Mouse (Mus musculus): ENCODE measurements around the gene Cog1. TPM values are rescaled to one million over a fixed set of nuclear protein-coding genes. Genes with fewer than 3 reads are reported as not detected.

Cog1 gene
- polyA plus RNA-seq (2014; fragmentation: Nextera tagmentation; extraction: Ambion mirVana), result 35.0 and 36.3 TPM in 2 replicates

DNA sequence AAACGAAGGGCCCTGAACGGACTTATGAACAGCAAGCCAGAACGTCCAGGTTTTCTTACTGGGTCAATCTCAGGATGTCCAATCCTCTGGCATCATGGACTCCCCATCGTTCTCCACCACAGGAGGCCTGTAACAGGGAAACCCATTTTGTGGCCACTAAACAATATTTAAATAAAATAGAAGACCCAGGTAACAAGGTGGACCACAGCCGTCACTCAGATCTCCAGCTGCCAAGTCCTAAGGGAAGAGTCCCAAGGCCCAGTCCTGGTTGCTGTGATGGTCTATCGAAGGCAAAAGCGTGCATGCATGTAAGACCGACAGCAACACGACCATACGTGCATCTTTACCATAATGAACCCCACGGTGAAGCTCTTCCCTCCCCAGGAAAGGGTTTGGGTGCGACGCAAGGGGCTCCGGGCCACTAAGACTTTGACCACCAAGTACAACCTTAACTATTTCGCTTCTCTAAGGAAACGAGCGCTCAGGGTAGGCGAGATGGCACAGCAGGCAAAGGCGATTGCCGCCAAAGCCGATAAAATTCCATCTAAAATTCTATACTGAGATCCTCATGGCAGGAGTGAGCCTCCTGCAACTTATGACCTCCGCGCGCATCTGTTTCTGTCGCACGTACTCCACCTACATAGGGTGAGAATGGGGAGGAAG, at the start of gene Cog1:
TSS of gene Cog1 (plus strand) at position 480 of the 663 bp plus-strand sequence.
- no peak for ATAC-seq (ENCODE audit: low read depth)

DNA sequence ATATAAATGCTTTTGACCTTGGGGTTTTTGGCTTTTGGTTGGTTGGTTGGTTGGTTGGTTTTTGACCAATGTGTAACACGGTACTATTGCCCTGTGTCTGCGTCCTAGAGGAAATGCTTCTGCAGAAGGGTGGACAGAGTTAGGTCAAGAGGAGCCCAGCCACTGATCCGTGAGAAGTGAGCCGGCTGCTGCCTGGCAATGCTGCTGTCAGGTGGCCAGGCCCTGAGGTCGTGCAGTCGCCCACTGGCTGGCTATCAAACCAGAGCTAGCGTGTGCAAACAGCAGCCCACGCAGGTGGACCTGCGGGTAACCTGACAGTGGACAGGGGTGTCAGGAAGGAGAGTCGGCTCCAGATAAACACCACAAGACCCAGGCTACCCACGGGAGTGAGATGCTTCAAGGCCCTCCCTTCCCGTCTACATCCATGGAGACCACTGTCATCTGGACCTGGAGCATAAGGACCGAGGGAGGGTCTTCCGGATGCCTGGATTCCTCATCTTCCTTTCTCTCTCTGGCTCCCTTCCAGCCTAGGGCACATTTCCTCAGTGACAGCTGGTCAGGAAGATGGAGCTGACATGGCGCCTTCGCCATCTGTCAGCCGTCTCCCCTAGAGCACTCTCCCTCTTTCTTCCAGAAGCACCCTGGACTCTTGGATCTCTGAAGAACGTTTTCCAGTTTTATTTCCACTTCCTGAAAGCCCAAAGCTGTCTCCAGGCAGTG, 48.3 kb upstream of the Cog1 start:
- no peak overlapping the region for H3K27ac ChIP-seq (ENCODE audit: low read depth, low read length)
- ATAC-seq (ENCODE audit: low read depth), result no peak
- H3K27me3 ChIP-seq (ENCODE audit: control insufficient read depth, insufficient read depth, low read length), result no peaks in the 10 kb centered on the region
- H3K36me3 ChIP-seq (ENCODE audit: control insufficient read depth, insufficient read depth, low read length), result no peaks in the 10 kb centered on the region
- 74% methylated on average over 18 of the region's 18 CpGs for WGBS
- no peak overlapping the region for H3K4me2 ChIP-seq (ENCODE audit: low read depth, low read length)
- H3K9me3 ChIP-seq (ENCODE audit: control insufficient read depth, low read length), result no peaks in the 10 kb centered on the region
- no peak overlapping the region for H3K4me3 ChIP-seq (ENCODE audit: low read depth, low read length)
- no peak overlapping the region for H3K9ac ChIP-seq (replicated peaks; ENCODE audit: low read depth, low read length)
- H3K4me1 ChIP-seq (ENCODE audit: control insufficient read depth, insufficient read depth, low read length), result no peaks in the 10 kb centered on the region

More for the DNA sequence above, at the start of gene Cog1:
- WGBS, result 44% methylated on average over 26 of the region's 26 CpGs
- peak within 1 kb of the TSS; percentile 62 for H3K4me2 ChIP-seq (ENCODE audit: low read depth, low read length)
- peak within 1 kb of the TSS; percentile 98 for H3K4me3 ChIP-seq (ENCODE audit: low read depth, low read length)
- H3K9me3 ChIP-seq (ENCODE audit: control insufficient read depth, low read length), result no peaks in the 10 kb centered on the region
- H3K36me3 ChIP-seq (ENCODE audit: control insufficient read depth, insufficient read depth, low read length), result peaks cover 18% of the 10 kb centered on the region
- H3K4me1 ChIP-seq (ENCODE audit: control insufficient read depth, insufficient read depth, low read length), result peaks cover 15% of the 10 kb centered on the region; the same call in 1 of the 2 replicates
- H3K9ac ChIP-seq (replicated peaks; ENCODE audit: low read depth, low read length), result peak within 1 kb of the TSS; percentile 90
- no peaks in the 10 kb centered on the region for H3K27me3 ChIP-seq (ENCODE audit: control insufficient read depth, insufficient read depth, low read length)
- peak within 1 kb of the TSS; percentile 95 for H3K27ac ChIP-seq (ENCODE audit: low read depth, low read length)

DNA sequence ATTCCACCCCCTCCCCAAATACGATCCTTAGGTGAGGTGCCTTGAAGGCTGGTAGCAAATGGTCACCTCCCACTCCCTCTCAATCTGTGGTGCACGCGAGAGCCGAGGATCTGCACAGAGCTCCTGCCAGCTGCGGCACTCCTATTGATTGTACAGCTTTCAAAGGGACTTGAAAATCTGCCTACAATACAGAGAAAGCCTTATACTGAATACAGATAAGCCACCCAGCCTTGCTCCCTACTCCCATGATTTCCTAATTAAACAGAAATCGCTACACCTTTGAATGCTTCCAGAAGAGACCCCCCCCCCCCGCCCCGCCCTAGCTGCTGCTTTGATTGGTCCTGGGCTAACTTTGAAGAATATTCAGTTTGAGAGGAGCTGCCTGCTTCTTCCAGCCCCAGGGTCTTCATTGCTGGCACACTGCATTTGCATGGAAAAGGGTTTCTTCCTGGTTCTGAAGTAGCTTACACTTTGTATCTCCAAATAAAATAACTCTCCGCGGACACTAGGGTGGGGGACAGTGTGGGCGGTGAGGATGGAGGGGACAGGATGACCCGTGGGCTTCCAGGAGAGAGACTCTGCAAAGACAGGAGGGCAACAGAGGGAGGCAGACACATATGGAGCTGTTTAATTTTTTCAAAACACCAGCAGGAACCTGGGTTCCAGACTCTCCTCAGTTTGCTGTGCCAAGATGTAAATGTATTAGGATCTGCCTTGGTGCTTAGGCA, 47.2 kb upstream of the Cog1 start:
- no peaks in the 10 kb centered on the region for H3K27me3 ChIP-seq (ENCODE audit: control insufficient read depth, insufficient read depth, low read length)
- H3K4me3 ChIP-seq (ENCODE audit: low read depth, low read length), result no peak overlapping the region
- no peaks in the 10 kb centered on the region for H3K4me1 ChIP-seq (ENCODE audit: control insufficient read depth, insufficient read depth, low read length)
- 39% methylated on average over 12 of the region's 12 CpGs for WGBS
- H3K9ac ChIP-seq (replicated peaks; ENCODE audit: low read depth, low read length), result no peak overlapping the region
- H3K27ac ChIP-seq (ENCODE audit: low read depth, low read length), result peak overlapping the region; percentile 28; the same call in 1 of the 2 replicates
- H3K9me3 ChIP-seq (ENCODE audit: control insufficient read depth, low read length), result no peaks in the 10 kb centered on the region
- H3K36me3 ChIP-seq (ENCODE audit: control insufficient read depth, insufficient read depth, low read length), result no peaks in the 10 kb centered on the region
- H3K4me2 ChIP-seq (ENCODE audit: low read depth, low read length), result no peak overlapping the region
- no peak for ATAC-seq (ENCODE audit: low read depth)

DNA sequence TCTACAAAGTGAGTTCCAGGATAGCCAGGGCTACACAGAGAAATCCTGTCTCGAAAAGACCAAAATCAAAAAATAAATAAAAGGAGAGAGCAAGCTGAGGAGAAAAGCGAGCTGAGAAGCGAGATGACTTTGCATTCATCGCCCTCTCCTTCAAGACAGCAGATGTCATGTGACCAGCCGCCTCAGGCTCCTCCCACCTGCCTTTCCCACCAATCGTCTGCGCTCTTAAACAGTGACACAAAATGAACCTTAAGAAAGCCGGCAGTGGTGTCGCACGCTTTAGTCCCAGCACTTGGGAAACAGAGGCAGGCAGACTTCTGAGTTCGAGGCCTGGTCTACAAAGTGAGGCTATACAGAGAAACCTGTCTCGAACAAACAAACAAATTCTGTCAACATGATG, 41.4 kb upstream of the Cog1 start:
- Histone ChIP-seq H3K9me3 (ENCODE audit: control insufficient read depth, low read length) (no peaks in the 10 kb centered on the region), H3K36me3 (ENCODE audit: control insufficient read depth, insufficient read depth, low read length) (no peaks in the 10 kb centered on the region), H3K4me2 (ENCODE audit: low read depth, low read length) (no peak overlapping the region), H3K27me3 (ENCODE audit: control insufficient read depth, insufficient read depth, low read length) (no peaks in the 10 kb centered on the region), H3K9ac (replicated peaks; ENCODE audit: low read depth, low read length) (no peak overlapping the region), H3K27ac (ENCODE audit: low read depth, low read length) (no peak overlapping the region), H3K4me3 (ENCODE audit: low read depth, low read length) (no peak overlapping the region), H3K4me1 (ENCODE audit: control insufficient read depth, insufficient read depth, low read length) (0 out of 2 replicates have a peak, but pooled peaks cover 7% of the 10 kb centered on the region)
- WGBS, result 98% methylated on average over 12 of the region's 12 CpGs
- no peak for ATAC-seq (ENCODE audit: low read depth)

DNA sequence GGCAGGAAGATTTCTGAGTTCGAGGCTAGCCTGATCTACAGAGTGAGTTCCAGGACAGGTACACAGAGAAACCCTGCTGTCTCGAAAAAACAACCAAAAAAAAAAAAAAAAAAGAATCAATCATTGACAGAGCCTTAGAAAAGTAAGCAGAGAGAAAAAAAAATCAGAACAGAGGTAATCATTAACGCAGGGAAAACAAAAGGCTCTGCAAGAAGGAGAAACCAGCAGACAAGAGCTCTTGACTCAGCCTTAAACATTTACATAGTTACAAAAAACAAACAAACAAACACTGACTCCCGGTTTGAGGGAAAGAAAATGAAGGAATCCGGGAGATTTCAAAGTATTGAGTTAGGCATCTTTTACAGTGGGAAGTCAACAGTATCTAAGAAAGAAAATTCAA, 39.4 kb upstream of the Cog1 start:
- ATAC-seq (ENCODE audit: low read depth), result no peak
- no peaks in the 10 kb centered on the region for H3K9me3 ChIP-seq (ENCODE audit: control insufficient read depth, low read length)
- no peaks in the 10 kb centered on the region for H3K27me3 ChIP-seq (ENCODE audit: control insufficient read depth, insufficient read depth, low read length)
- H3K36me3 ChIP-seq (ENCODE audit: control insufficient read depth, insufficient read depth, low read length), result no peaks in the 10 kb centered on the region
- H3K4me1 ChIP-seq (ENCODE audit: control insufficient read depth, insufficient read depth, low read length), result 0 out of 2 replicates have a peak, but pooled peaks cover 7% of the 10 kb centered on the region
- 91% methylated on average over 5 of the region's 5 CpGs for WGBS
- no peak overlapping the region for H3K9ac ChIP-seq (replicated peaks; ENCODE audit: low read depth, low read length)
- H3K4me3 ChIP-seq (ENCODE audit: low read depth, low read length), result no peak overlapping the region
- no peak overlapping the region for H3K4me2 ChIP-seq (ENCODE audit: low read depth, low read length)
- no peak overlapping the region for H3K27ac ChIP-seq (ENCODE audit: low read depth, low read length)

DNA sequence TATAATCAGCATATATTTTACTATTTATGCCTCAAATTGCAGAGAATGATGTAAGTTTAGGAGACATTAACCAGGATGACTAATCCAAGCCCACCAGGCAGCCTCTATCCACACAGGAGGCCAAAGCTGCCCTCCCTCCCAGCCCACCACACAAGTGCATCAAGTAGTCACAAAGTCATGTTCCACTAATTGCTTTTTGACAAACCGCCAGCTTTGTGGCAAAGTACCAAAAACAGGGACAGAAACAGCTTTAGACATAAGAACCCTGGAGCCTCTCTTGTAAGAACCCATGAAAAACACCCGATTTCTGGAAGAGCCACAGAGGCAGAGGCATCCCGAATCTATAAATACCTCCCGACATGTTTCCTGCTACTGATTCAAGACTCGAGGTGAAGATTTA, 38.7 kb upstream of the Cog1 start:
- ATAC-seq (ENCODE audit: low read depth), result no peak
- H3K9ac ChIP-seq (replicated peaks; ENCODE audit: low read depth, low read length), result no peak overlapping the region

DNA sequence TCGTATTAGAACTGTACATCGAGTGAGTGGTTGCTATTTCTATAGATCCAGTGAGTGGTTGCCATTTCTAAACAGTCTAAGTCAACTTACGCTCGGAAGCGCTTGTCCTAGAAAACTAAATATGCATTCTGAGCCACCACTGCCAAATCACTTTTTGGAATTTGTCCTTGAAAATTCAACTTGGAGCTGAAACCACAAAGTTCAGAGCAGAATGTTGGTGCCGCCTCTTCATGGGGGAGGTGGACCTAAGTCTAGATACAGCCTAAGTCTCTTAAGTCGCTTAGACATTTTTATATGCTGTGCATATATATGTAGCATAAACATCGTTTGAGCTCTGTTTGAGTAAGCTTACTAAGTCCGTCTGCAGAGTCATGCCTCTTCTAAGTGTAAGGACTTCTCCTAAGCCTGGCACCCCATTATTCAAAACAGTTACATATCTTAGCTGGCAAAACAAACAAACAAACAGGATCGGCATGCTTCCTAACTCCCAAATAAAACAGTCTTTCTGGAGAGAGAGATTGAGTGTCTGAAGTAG, 37.8 kb upstream of the Cog1 start:
- no peaks in the 10 kb centered on the region for H3K36me3 ChIP-seq (ENCODE audit: control insufficient read depth, insufficient read depth, low read length)
- ATAC-seq (ENCODE audit: low read depth), result no peak
- WGBS, result 88% methylated on average over 10 of the region's 10 CpGs
- H3K27ac ChIP-seq (ENCODE audit: low read depth, low read length), result peak overlapping the region; percentile 60
- H3K4me2 ChIP-seq (ENCODE audit: low read depth, low read length), result no peak overlapping the region
- H3K27me3 ChIP-seq (ENCODE audit: control insufficient read depth, insufficient read depth, low read length), result no peaks in the 10 kb centered on the region
- H3K9me3 ChIP-seq (ENCODE audit: control insufficient read depth, low read length), result no peaks in the 10 kb centered on the region
- H3K9ac ChIP-seq (replicated peaks; ENCODE audit: low read depth, low read length), result no peak overlapping the region
- H3K4me1 ChIP-seq (ENCODE audit: control insufficient read depth, insufficient read depth, low read length), result 0 out of 2 replicates have a peak, but pooled peaks cover 7% of the 10 kb centered on the region
- no peak overlapping the region for H3K4me3 ChIP-seq (ENCODE audit: low read depth, low read length)

More for the DNA sequence above, 38.7 kb upstream of the Cog1 start:
- Histone ChIP-seq H3K27ac (ENCODE audit: low read depth, low read length) (no peak overlapping the region), H3K4me3 (ENCODE audit: low read depth, low read length) (no peak overlapping the region), H3K4me2 (ENCODE audit: low read depth, low read length) (no peak overlapping the region), H3K36me3 (ENCODE audit: control insufficient read depth, insufficient read depth, low read length) (no peaks in the 10 kb centered on the region), H3K4me1 (ENCODE audit: control insufficient read depth, insufficient read depth, low read length) (0 out of 2 replicates have a peak, but pooled peaks cover 7% of the 10 kb centered on the region), H3K9me3 (ENCODE audit: control insufficient read depth, low read length) (no peaks in the 10 kb centered on the region), H3K27me3 (ENCODE audit: control insufficient read depth, insufficient read depth, low read length) (no peaks in the 10 kb centered on the region)
- WGBS, result 48% methylated on average over 5 of the region's 5 CpGs

DNA sequence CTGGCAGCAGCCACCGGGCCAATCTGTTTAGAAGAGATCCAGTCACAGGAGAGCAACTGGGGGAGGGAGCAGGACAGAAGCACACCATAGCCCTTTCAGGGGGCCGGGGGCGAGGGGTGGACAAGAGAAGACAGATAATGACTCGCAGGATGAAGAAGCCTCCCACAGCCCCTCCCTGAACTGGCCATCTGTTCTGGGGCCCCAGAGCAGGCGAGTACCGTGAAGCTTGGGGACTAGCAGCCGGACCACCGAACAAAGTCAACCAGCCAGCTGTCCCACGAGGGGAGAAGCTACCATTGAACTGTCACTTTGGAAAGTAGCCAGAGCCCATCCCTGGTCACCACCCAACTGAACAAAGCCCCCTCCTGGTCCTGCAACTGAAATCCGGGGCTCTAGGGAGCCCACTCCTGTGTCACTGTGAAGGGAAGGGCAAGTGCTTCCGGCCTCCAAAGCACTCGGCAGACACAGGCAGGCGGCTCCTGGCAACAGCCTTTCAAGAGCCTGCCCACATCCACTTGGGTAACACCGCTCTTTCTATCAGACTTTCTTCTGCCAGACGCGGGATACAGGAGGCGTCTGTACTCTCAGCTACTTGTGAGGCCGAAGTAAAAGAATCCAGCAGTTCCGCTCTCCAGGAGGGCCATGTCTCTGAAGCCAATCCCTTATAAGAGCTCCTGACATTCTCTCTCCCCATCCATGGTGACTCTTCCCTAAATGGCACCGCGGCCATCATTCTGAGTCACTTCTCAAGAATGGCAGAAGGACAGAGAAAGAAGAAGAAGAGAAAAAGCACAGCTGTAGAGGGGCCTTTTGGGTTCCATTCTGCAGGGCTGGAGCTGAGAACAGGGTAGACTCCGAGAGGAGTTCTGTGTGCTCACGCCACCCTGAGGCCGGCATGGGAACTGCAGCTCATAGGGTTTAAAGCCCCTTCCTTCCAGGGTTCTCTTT, 37.0 kb upstream of the Cog1 start:
- peak overlapping the region; percentile 60 for H3K27ac ChIP-seq (ENCODE audit: low read depth, low read length)
- 0 out of 2 replicates have a peak, but pooled peaks cover 7% of the 10 kb centered on the region for H3K4me1 ChIP-seq (ENCODE audit: control insufficient read depth, insufficient read depth, low read length)
- H3K9me3 ChIP-seq (ENCODE audit: control insufficient read depth, low read length), result no peaks in the 10 kb centered on the region
- no peak overlapping the region for H3K9ac ChIP-seq (replicated peaks; ENCODE audit: low read depth, low read length)
- peak; percentile 78 for ATAC-seq (ENCODE audit: low read depth)
- 8% methylated on average over 24 of the region's 24 CpGs for WGBS
- peak overlapping the region; percentile 31 for H3K4me2 ChIP-seq (ENCODE audit: low read depth, low read length)
- H3K36me3 ChIP-seq (ENCODE audit: control insufficient read depth, insufficient read depth, low read length), result no peaks in the 10 kb centered on the region
- H3K4me3 ChIP-seq (ENCODE audit: low read depth, low read length), result no peak overlapping the region
- no peaks in the 10 kb centered on the region for H3K27me3 ChIP-seq (ENCODE audit: control insufficient read depth, insufficient read depth, low read length)

Data from neural tube, embryonic 14.5 days (tissue).